Mouse (Mus musculus) spleen, embryonic (tissue): ENCODE data around the gene Nprl3.
"Not testable (repeated sequence)": the region's sequence is repeated elsewhere in the genome, so short reads cannot be mapped to it uniquely, and the experiment has no call there.

ENCODE experiments used
- CTCF ChIA-PET: fragments of 350-600 bp; sonication (Branson Sonifier 250); formaldehyde crosslinking; loops from one replicate; lab custom pipeline; 2022; lab: Charles Lee

The Nprl3 gene

GRCm38 (mm10) chr11:32267188-32267884 lies at the start of gene Nprl3:
TSS of gene Nprl3 (minus strand) at chr11:32267707.
- CTCF ChIA-PET: no interaction called here

DNA sequence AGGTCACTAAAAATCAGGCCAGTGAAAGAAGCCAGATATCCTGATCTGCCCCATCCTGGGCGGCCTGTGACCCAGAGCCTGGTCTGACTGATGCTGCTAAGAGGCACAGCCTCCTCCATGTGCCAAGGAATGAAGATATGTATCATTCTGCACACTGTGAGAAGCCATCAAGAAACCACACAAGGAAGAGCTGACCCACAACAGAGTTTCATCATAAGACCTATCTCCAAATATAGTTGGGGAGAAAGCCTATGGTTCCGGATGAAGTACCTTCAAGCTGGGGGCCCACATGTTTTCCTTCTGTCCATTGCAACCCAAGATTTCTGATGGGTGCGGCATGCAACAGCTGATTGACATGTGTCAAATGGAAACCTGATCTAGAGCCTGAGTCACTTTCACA lies 48.5 kb upstream of the Nprl3 start:
- CTCF ChIA-PET: no interaction called here

DNA sequence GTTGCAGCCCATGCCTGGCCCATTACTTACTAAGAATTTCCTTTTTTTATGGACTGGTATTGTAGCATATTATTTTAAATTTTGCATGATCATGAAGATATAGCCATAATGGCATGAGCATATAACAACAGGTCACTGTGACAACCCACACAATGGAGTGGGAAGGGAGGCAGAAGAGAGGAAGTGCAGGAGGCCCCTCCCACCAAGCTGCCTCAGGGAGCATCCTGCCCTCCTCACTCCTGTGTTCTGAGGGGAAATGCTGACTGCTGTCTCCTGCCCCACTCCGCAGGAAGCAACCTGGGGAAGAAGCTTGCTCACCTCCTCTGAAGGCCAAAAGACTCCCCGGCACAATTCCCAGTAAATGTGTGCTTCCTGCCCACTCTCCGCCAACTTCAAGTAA lies 42.4 kb upstream of the Nprl3 start:
- CTCF ChIA-PET: no interaction called here

DNA sequence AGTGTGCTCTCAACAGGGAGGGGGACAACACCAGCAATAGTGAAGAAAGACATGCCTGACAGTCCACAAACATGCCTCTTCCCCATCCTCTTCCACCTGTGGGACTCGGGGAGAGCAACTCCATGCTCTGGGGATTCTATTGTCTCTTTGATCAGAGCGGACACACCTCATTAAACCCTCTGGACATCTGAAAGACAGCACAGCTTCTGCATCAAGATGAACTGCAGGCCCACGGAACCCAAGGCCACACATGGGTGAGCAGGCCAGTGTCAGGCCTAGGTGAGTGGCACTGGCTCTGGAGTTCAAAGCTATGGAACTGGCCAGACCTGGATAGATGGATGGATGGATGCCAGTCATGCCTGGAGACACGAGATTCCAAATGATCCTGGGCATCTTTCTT lies 41.9 kb upstream of the Nprl3 start:
- CTCF ChIA-PET: interaction anchor here (0.6 kb wide), 1 partner anchor 174 kb away, joined by 3 read pairs; no protein-coding TSS in a partner anchor

GRCm38 (mm10) chr11:32307006-32307405 lies 39.5 kb upstream of the Nprl3 start:
- CTCF ChIA-PET: no interaction called here

- CTCF ChIA-PET: no interaction called here
Observed at GRCm38 (mm10) chr11:32303455-32303854, 35.9 kb upstream of the Nprl3 start.

DNA sequence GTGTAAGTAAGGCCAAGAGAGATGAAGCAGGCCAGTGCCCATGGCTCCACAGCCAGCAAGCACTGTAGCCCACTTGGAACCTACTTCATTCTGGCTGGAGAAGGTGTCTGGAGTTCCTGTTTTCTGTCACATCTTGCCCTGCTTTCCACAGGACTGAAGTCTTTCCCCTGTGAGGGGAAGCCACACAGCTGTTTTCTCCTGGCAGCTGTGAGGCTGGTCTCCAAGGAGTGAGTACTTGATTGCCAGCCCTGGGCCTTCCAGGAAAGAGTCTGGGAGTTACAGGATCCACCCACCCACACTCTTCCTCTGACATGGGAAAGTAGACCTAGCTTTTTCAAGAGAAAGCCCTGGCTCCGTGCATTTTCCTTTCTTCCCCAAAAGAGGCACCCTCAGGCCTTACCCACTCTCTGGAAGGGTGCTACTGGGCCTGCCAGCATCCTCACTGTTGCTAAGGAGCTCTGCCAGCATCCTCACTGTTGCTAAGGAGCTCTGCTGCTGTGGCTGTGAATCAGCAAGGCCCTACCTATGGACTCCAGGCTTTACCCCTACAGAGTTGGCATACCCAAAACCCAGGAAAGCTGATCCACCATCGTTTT lies 35.4 kb upstream of the Nprl3 start:
- CTCF ChIA-PET: no interaction called here

GRCm38 (mm10) chr11:32301506-32301905 lies 34.0 kb upstream of the Nprl3 start:
- CTCF ChIA-PET: no interaction called here

DNA sequence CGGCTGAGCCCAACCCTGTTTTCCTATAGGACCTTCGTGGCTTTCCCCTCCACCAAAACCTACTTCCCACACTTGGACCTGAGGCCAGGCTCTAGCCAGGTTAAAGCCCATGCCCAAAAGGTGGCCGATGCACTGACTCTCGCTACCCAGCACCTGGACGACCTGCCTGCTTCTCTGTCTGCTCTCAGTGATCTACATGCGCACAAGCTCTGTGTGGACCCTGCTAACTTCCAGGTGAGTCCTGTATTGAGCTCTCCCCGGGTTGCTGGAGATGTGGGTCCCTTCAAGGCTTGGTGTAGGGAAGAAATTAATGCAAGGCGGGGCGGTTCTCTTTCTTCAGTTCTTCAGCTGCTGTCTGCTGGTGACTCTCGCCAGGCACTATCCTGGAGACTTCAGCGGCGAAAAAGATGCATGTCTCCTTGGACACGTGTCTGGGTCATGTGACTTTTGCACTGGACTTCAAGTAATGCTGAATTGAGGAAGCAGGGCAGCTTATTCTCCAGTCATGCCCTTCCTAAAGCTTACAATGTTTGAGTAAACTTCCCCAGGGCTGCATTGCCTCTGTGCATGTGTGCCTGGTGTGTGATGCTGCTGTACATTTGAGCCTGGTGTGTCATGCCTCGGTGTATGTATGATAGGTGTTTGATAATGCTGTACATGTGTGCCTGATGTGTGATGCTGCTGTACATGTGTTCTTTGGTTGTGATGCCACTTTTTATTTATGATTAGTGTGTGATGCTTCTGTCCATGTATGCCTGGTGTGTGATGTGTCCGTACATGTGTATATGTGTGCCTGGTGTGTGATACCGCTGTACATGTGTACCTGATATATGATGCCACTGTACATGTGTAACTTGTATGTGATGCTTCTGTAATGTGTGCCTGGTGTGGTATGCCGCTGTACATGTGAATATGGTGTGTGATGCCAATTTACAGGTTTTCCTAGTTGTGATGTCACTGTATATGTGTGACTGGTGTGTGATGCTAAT lies 33.1 kb upstream of the Nprl3 start:
- CTCF ChIA-PET: no interaction called here

- CTCF ChIA-PET: interaction anchor here (0.6 kb wide), 1 partner anchor 117 kb away, joined by 3 read pairs; no protein-coding TSS in a partner anchor
Observed at GRCm38 (mm10) chr11:32299865-32300264, 32.4 kb upstream of the Nprl3 start, which contains the start of gene Hbq1a. TSS of gene Hbq1a (plus strand) at chr11:32300069.

- CTCF ChIA-PET: no interaction called here
Observed at GRCm38 (mm10) chr11:32298532-32298918, 31.0 kb upstream of the Nprl3 start.

- CTCF ChIA-PET: interaction anchor here (0.6 kb wide), 1 partner anchor 160 kb away, joined by 4 read pairs; no protein-coding TSS in a partner anchor
Observed at GRCm38 (mm10) chr11:32297866-32298531, 30.5 kb upstream of the Nprl3 start.

- CTCF ChIA-PET: interaction anchor here (0.6 kb wide), 1 partner anchor 159 kb away, joined by 4 read pairs; no protein-coding TSS in a partner anchor
Observed at GRCm38 (mm10) chr11:32297417-32297816, 29.9 kb upstream of the Nprl3 start.

GRCm38 (mm10) chr11:32296203-32296602 lies 28.7 kb upstream of the Nprl3 start, which contains the start of gene Hba-a2:
TSS of gene Hba-a2 (plus strand) at chr11:32296489.
- CTCF ChIA-PET: not testable (repeated sequence)

- CTCF ChIA-PET: interaction anchor here (0.6 kb wide), 1 partner anchor 121 kb away, joined by 5 read pairs; no protein-coding TSS in a partner anchor
Observed at GRCm38 (mm10) chr11:32293479-32293878, 26.0 kb upstream of the Nprl3 start.

- CTCF ChIA-PET: interaction anchor here (0.6 kb wide), 1 partner anchor 176 kb away, joined by 3 read pairs; no protein-coding TSS in a partner anchor
Observed at GRCm38 (mm10) chr11:32292819-32293218, 25.3 kb upstream of the Nprl3 start.

DNA sequence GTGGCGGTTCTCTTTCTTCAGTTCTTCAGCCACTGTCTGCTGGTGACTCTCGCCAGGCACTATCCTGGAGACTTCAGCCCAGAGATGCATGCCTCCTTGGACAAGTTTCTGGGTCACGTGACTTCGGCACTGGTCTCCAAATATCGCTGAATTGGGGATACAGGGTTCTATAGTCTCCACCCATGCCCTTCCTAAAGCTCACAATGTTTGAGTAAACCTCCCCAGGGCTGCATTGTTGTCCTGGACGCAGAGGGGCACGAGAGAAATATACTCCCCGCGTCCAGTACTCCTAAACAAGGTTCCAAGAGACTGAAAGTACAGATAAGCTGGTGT lies 20.0 kb upstream of the Nprl3 start:
- CTCF ChIA-PET: no interaction called here

DNA sequence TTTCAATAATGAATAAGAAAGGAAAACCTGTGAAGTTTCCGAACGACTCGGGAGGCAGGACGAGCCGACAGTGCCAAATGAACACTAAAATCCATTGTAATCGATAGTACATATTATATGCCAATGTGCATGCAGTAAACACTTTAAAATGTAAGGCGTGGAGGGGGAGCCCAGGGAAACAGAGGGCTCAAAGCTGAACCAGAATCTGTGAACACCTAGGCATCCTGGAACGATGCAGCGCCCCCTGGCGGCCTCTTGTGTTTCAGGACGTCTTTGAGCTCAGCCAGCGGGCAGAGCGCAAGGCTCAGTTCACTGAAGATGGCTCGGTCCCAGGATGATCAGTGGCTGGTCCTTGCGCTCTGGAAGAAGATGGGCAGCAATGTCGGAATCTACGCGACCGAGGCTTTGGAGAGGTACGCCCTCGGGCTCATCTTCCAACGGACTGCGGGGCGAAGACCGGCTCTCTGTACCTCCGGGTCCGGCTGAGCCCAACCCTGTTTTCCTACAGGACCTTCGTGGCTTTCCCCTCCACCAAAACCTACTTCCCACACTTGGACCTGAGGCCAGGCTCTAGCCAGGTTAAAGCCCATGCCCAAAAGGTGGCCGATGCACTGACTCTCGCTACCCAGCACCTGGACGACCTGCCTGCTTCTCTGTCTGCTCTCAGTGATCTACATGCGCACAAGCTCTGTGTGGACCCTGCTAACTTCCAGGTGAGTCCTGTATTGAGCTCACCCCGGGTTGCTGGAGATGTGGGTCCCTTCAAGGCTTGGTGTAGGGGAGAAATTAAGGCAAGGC lies 19.4 kb upstream of the Nprl3 start, which contains the start of gene Hbq1b:
TSS of gene Hbq1b (plus strand) at position 271 of the 798 bp plus-strand sequence.
- CTCF ChIA-PET: not testable (repeated sequence)

- CTCF ChIA-PET: not testable (repeated sequence)
Observed at GRCm38 (mm10) chr11:32285887-32286286, 18.4 kb upstream of the Nprl3 start.
